Mouse (Mus musculus): ENCODE measurements around the gene Gm21976.

The Gm21976 gene

GRCm38 (mm10) chr13:98353709-98354089 is 74.0 kb downstream of the Gm21976 start:
- no peak for DNase-seq (ENCODE audit: inconsistent ontology term)

DNA sequence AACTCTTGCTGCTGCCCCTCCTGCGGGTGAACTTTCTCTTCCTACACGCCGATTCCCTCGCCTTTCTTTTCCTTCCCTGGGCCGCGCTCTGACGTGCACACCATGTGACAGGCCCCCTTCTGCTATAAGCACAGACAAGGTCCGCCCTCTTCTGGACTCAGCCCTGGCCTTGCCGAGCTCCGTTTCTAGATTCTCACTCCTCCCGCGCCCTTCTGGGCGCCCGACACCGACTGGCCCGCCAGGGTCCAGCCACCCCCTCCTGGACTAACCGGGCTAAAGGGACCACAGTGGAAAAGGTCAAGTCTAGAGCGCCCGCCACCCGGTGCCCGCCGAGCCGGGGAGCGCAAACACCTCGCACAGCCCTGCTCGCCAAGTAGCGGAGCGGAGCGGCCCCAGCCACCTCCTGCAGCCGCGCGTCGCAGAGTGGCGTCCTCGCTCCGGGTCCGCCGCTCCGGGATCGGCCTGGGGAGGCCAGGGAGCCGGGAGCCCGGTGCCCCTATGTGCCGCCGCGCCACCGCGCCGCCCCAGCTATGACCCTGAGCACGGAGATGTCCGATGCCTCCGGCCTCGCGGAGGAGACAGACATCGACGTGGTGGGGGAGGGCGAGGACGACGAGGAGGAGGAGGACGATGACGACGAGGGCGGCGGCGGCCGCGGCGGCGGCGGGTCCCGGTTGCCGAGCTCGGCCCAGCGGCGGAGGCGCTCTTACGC is 74.6 kb downstream of the Gm21976 start, which contains the start of gene Foxd1:
Foxd1 (plus strand) TSS at position 153 of the 712 bp plus-strand sequence.
- DNase-seq (ENCODE audit: inconsistent ontology term) = peak; percentile 78

DNA sequence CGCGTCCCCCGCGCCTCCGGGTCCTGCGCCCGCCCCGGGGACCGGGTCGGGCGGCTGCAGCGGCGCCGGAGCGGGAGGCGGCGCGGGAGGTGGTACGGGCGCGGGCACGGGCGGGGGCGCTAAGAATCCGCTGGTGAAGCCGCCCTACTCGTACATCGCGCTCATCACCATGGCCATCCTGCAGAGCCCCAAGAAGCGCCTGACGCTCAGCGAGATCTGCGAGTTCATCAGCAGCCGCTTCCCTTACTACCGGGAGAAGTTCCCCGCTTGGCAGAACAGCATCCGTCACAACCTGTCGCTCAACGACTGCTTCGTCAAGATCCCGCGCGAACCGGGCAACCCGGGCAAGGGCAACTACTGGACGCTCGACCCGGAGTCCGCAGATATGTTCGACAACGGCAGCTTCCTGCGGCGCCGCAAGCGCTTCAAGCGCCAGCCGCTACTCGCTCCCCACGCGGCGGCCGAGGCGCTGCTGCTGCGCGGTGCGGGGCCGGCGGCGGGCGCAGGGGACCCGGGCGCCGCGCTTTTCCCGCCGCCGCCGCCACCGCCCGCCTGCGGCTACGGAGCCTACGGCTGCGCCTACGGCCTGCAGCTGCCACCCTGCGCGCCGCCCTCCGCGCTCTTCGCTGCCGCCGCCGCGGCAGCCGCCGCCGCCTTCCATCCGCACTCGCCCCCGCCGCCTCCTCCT is 75.3 kb downstream of the Gm21976 start:
- peak; percentile 54 for DNase-seq (ENCODE audit: inconsistent ontology term)

GRCm38 (mm10) chr13:98355559-98356111 is 75.9 kb downstream of the Gm21976 start:
- DNase-seq (ENCODE audit: inconsistent ontology term) = peak; percentile 42

DNA sequence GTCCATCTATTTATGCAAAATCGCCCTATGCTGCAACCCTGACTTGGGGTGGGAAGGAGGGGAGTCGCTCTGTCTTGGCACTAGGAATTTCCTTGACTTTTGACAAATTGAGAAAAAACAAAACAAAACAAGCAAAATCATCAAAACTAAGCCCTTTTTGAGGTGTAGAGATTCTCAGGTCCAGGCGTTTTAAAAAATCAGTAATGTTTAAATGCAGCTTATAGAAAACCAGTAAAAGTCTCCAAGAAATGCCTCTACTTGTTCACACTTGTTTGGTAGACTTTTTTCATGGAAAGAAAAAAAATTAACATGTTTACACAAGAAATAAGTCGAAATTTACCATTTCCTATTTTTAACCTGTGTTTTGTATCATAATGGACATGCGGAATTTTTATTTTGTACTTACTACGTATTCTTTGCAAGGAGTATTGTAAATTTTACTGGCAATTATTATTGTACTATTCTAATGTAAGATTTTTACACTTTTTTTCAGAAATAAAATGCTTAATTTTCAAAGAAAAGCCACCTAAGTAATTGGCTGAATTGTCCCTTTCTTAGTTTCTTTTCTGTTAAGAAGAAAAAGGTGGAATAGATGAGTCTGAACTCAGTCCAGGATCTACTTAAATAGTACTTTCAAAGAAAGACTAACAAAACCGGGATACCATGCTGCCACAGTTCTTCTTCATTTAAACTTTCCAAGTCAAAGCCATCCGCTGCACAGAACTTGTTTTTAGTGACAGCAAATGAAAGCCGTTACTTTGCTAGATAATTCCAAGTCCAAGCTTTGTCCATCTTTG is 76.7 kb downstream of the Gm21976 start:
- DNase-seq (ENCODE audit: inconsistent ontology term) = peak; percentile 49

Data from Muller cell, postnatal 12 days (primary cell).